Mouse (Mus musculus): Measurements from ENCODE around the gene Myo18a.
A peak's percentile ranks its signal among the peaks of the same experiment; 100 is the strongest.

The Myo18a gene

DNA sequence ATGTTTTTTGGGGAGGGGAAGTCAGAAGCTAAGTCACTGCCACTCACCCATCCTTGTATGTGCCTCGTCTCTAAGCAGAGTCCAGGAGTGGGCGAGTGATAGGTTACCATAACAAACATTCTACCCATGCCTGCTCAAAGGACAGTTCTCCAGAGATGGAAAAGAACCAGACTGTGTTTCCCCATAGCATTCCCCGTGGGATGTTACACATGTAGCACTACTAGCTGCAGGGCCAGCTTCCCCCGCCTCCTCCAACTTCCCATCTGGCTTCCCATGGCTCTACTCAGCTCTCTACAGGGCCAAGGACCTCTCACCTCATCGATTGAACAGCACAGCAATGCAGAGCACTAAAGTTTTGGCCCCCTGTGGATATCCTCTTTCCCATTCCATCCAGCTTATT, 32.2 kb downstream of the Myo18a start:
- no peak for DNase-seq (ENCODE audit: extremely low spot score)

DNA sequence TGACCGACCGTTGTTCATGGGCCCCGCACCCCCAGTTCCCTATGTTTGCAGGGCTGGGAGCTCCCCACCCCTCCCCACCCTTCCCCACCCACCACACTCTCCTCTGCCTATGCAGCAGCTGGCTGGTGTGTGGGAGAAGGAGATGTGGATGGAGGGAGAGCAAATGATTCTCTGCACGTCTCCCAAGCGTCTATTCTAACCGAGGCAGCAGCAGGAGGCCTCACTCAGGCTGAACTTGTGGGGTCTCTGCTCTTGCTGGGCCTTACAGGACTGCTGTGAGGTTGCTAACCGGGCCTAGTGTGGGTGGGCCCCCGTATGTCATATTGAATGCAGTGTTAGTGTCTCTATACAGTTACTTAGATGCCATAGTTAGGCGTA, 37.4 kb downstream of the Myo18a start:
- no peak for DNase-seq (ENCODE audit: extremely low spot score)

GRCm38 (mm10) chr11:77800869-77801701, 38.0 kb downstream of the Myo18a start:
- DNase-seq (ENCODE audit: extremely low spot score): no peak

DNA sequence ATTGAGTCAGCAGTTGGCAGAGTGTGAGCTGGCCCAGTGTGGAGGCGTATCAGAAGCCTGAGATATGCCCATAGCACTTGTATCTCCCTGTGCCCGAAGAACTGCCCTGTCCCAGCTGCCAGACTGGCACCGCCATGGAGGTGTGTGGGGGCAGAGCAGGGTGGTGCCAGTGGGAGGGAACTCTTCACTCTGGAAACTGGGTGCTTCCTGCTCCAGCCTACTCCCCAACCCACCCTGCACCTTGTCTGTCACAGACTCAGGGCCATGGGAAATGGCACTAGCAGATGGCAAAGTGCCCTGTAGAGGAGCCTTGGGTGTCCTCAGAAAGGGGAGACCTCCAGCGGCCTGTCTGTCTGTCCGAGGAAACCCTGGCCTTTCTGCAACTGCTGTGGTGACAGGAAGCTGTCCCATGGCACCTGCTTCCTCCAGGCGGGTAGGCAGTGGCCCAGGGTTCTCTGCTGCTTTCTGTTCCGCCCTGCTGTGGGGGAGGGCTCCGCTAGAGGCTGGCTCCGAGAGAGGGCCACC, 39.4 kb downstream of the Myo18a start:
- no peak for DNase-seq (ENCODE audit: extremely low spot score)

- DNase-seq (ENCODE audit: extremely low spot score): no peak
Observed at GRCm38 (mm10) chr11:77806218-77806617, 43.2 kb downstream of the Myo18a start.

- DNase-seq (ENCODE audit: extremely low spot score): no peak
Observed at GRCm38 (mm10) chr11:77806855-77807254, 43.8 kb downstream of the Myo18a start.

DNA sequence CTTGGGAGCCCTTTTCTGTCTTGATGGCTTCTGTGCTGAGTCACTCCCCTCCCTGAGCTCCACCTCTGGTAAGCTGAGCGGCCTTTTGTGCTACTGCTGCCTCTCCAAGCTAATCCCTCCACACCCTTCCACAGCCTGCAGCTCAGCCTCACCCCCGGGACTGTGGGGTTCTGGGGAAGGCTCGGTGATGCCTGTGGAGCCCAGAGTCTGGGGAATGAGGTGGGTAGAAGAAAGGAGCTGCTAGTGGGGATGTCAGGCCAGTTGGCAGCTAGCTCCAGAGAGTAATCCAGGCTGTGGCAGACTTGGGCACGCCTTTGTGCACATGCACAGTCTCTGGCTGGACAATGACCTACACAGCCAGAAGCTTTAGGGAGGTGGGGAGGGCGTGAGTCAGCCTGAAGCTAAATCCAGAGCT, 45.0 kb downstream of the Myo18a start:
- no peak for DNase-seq (ENCODE audit: extremely low spot score)

GRCm38 (mm10) chr11:77809215-77809614, 46.2 kb downstream of the Myo18a start:
- no peak for DNase-seq (ENCODE audit: extremely low spot score)

GRCm38 (mm10) chr11:77810018-77810417, 47.0 kb downstream of the Myo18a start:
- DNase-seq (ENCODE audit: extremely low spot score): no peak

DNA sequence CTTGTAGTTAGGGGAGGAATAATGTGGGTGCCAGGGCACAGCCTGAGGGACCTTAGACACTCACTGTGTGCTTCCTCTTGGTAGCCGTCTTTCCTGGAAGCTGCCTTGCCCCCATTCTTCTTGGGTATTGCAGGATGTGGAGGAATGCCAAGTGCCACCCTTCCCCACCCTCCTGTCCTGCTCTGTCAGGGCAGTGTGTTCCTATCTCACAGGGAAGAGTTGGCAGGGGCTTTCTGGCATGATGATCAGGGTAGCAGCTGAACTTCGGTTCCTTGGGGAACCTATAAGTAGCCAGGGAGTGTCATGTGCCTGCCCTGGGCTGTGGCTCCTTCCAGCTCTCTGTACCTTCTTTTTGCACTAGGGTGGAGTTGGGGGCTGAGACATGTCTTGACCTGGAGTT, 50.9 kb downstream of the Myo18a start:
- no peak for DNase-seq (ENCODE audit: extremely low spot score)

DNA sequence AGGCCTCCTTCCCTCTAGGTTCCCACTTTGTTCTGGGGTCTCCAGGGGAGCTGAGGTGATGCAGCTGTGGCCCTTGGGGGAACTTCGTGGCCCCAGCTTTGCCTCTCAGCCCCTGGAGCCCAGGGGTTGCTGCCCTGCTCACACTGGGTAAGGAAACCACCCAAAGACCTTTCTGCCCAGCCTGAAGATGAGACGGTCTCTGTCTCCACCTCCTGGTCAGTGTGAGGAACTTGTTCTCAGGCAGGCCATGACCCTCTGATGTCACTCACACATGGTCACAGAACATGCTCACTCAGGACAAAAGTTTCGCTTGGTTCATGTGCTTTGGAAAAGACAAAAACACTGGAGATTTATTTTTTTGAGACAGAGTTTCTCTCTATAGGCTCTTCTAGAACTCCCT, 53.0 kb downstream of the Myo18a start:
- peak; percentile 72 for DNase-seq (ENCODE audit: extremely low spot score)

DNA sequence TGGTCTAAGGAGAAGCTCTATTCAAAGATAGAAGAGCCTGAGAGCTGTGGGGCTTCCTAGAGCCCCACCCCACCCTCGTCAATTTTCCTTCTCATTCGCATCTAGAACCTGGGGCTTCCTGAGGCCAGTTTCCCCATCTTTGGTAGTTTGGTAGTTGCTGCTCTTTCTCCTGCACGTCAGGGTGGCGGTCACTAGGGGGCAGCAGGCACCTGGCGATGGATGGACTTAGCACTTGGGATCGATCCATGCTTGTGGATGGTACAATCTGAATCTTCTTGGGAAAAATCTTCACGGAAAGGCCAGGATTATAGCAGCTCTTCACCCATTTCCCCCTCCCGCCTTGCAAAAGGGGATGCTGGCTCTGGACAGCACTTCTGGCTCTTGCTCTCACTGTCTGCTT, 58.6 kb downstream of the Myo18a start:
- peak; percentile 70 for DNase-seq (ENCODE audit: extremely low spot score)

GRCm38 (mm10) chr11:77822781-77823180, 59.7 kb downstream of the Myo18a start:
- peak; percentile 72 for DNase-seq (ENCODE audit: extremely low spot score)

DNA sequence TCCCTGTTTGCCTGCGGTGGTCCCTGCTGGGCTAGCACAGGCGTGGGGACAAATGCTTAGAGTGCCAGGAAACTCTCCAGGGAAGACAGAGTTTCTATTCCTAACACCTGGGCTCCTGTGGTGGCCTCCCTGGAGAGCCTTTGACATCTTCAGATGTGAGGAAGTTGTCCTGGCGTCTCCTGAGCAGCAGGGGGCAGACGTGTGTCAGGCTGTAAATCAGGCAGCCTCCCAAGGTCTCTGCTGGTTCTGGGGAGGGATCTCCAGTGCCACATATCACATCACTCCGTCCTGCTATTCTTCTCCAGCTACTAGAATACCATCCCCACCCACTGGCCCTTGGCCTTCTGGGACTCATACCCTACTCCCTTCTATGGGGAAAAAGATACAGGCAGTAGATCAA, 62.8 kb downstream of the Myo18a start:
- DNase-seq (ENCODE audit: extremely low spot score): peak; percentile 69

GRCm38 (mm10) chr11:77826311-77826710, 63.3 kb downstream of the Myo18a start:
- DNase-seq (ENCODE audit: extremely low spot score): no peak

- DNase-seq (ENCODE audit: extremely low spot score): peak; percentile 78
Observed at GRCm38 (mm10) chr11:77827241-77827995, 64.4 kb downstream of the Myo18a start.

DNA sequence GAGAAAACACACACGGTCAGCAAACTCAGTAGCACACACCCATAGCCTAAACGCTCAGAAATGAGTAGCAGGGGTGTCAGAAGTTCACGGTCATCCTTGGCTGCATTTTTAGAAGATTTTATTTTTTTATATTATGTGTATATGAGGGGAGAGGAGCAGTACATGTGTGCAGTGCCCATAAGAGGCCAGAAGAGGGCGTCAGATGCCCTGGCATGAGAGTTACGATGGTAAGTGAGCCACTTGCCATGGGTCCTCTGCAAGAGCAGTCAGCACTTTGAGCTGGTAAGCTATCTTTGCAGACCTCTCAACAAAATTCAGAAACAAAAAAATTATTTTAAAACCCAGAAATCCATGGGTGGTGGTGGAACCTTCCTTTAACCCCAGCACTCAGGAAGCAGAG, 65.1 kb downstream of the Myo18a start:
- DNase-seq (ENCODE audit: extremely low spot score): no peak

DNA sequence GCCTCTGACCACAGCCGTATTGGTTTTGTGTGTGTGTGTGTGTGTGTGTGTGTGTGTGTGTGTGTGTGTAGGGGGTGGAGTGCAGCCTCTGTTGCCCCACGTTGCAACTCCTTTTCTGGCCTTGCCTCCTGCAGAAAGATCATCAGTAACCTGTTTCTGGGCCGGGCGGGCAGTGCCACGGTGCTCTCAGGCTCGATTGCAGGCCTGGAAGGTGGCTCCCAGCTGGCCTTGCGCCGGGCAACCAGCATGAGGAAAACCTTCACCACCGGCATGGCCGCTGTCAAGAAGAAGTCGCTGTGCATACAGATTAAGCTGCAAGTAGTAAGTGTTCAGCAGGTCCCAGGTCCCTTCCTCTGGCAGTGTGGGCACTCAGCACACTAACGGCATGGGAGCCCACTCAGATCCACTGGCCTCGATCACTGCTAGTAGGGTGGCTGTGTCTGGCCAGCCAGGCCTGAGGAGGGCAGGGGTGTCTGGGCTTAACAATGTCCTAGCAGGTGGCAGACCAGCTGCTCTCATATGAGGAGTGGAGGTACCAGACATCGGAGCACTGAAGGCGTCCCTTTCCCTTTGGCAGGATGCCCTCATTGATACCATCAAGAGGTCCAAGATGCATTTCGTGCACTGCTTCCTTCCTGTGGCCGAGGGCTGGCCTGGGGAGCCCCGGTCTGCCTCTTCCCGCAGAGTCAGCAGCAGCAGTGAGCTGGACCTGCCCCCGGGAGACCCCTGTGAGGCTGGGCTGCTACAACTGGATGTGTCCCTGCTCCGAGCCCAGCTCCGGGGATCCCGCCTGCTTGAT, 66.2 kb downstream of the Myo18a start:
- DNase-seq (ENCODE audit: extremely low spot score): no peak

DNA sequence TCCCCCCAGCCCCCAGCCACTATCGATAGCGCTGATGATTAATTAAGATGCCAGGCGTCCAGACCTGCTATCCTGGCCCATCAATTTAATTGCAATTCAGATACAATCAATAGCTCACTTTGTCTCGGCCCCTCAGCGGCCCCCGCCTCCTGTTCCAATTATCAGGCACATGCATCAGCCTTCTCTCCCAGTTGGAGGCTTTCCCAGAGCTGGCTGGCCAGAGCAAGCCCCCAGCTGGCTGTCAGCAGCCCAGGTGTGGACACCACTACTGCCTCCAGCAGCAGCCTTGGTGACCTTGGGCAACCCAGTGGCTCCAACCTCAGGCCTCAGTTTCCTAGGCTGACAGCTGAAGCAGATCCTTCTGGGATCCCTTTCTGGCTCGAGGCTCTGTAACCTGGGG, 67.8 kb downstream of the Myo18a start:
- DNase-seq (ENCODE audit: extremely low spot score): no peak

GRCm38 (mm10) chr11:77832541-77832940, 69.5 kb downstream of the Myo18a start:
- no peak for DNase-seq (ENCODE audit: extremely low spot score)

- no peak for DNase-seq (ENCODE audit: extremely low spot score)
Observed at GRCm38 (mm10) chr11:77835109-77835508, 72.1 kb downstream of the Myo18a start.

- DNase-seq (ENCODE audit: extremely low spot score): no peak
Observed at GRCm38 (mm10) chr11:77836290-77836689, 73.2 kb downstream of the Myo18a start.
